Mouse (Mus musculus): ENCODE data around the gene Atad5.

DNA sequence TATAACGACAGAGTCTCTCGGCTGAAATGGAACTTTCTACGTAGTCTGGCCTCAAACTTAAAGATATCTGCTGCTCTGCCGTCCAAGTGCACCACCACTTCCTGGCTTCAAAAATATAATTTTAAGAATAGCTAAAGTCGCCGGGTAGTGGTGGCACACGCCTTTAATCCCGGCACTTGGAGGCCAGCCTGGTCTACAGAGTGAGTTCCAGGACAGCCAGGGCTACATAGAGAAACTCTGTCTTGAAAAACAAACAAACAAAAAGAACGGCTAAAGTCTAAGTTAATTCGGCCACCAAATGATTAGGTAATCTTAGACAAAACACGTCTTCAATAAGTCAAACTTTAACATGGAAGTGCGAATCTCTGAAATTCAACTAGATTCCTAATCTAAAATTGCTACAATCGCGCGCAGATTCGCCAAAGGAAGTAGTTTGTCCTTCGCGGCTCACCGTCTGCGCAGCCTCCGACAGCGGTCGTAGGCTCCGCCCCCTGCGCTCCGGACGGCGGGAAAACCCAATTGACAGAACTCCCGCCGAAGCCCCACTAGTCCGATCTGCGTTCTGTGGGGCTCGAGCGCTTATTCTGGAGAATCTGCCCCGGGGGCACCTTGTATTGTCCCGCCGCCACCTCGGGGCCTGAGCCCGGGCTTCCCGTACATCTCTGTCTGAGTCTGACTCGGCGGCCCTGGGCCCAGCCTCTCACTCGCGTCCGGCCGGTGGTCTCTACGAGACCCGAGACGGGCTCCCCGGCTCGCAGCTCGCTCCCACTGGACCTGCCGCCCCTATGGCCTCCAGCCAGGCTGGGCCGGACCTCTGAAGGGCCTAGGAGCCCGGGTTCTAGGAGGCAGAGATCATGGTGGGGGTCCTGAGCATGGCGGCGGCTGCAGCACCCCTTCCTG lies at the start of gene Atad5:
- TF ChIP-seq GATA1 (IDR thresholded peaks at IDR 0.05; ENCODE audit: borderline replicate concordance, low read length) (no peak), FLI1 (IDR thresholded peaks at IDR 0.05; ENCODE audit: low read length) (peak; percentile 41; the same call in 1 of the 2 replicates)
